Mouse (Mus musculus) right cerebral cortex, postnatal 4 days (tissue): ENCODE results near the gene Ablim2.

ENCODE experiments used
- DNase-seq: peaks from one replicate; pipeline ENCODE4 v3.0.0-alpha.2; 2022

Gene Ablim2

GRCm38 (mm10) chr5:35892363-35892762 is 134.7 kb downstream of the Ablim2 start:
- no peak for DNase-seq

DNA sequence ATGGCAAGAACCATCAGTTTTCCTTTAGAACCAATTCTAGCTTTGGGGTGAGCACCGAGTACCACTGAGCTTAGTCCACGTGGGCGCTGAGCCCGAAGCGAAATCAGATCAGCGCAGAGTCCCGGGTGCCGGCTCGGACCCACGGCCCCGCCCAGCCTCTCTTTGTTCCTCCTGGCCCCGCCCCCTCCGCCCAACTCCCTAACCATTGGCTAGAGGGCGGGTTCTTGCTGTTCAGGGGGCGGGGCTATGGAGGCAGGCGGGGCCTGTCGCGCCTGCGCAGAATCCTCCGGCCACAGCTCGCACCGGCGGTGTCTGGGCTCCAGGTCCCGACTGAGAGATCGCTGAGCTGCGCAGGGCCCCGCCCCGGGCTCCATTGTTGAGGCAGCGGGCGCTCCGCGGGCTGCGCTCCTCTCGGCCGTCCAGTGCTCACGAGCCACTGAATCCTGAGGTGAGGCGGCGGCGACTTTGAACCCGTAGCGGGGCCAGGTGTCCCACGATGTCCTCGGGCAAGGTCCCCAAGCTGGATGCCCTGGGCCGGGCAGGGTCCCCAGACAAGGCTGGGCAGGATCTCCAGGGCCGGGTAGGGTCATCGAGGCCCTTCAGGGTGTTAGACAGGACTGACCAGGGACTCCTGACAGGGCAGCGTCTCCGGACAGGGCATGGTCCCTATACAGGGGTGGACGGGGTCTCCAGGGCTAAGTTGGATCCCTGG is 135.6 kb downstream of the Ablim2 start, which contains the start of gene Afap1:
Gene Afap1, plus strand, starts transcription at position 227 of the 712 bp plus-strand sequence.
- DNase-seq: peak; percentile 100

DNA sequence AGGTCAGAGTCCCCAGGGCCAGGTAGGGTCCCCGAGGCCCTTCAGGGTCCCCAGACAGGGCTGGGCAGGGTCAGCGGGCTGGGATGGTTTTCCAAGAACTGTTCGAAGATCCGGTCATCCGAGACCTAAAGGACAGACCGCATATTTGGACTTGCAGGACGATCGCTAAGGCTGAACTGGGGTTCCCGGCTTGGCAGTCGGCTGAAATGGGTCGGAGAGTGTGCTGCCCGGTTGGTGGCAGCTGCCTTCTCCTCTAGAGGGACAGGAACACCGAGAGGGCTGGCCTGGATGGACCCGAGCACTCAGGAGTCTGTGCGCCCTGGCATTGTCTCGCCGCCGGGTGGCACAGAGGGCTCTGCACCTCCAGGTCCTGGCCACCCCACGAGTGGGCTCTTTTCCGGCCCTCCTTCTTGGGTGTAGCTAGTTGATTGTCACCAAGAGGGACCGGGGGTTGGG is 136.2 kb downstream of the Ablim2 start:
- peak; percentile 61 for DNase-seq

DNA sequence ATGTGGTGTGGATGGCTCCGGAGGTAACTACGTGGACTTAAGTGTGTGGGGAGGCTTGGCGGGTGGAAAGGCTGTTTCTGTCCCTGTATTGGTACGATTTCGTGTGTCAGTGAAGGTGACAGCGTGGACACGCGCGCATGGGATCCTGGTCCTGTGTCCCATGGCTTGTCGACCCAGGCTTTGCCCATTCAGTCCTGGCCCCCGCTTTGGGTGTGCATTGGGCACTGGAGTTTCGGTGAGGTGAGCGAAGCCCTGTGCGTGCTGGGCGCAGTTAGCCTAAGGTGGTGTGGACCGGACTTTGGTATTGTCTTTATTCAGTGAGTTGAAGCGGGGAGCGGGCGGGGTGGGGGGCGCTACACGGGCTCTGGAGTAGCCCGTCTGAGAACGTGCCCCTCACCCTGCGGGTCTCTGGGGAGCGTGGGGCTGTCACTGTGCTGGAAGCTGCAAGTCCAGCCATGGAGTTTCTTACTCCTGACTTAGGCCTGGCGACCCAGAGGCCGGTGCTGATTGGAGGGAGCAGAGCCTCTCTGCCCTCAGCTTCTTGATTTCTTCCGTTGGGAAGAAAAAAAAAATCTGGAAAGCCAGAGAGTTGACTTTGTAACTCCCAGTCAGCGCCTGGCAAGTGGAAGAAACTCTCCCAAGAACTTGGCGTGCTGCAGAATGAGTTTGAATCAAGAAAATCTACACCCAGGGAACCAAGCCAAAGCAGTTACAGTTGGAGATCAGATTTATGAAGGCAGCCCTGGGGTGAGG is 136.8 kb downstream of the Ablim2 start:
- no peak for DNase-seq

DNA sequence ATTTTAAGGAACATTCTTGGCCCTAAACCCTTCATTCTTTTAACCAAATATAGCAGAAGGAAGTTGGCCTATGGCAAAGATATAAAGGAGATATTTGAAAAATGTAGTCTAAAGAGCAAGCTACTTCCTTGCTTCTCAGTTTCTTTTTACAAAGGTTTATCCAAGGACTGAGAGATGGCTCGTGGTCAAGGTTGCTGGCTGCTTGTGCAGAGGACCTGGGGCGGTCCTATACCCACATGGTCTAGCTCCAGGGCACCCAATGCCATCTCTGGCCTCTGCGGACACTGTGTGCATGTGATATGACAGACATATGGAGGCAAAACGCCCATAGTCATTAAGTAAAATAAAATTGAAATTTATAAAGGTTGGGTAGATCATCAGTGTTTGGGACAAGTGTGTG is 138.2 kb downstream of the Ablim2 start:
- DNase-seq: no peak

GRCm38 (mm10) chr5:35896556-35896955 is 138.9 kb downstream of the Ablim2 start:
- DNase-seq: no peak

GRCm38 (mm10) chr5:35897147-35897546 is 139.5 kb downstream of the Ablim2 start:
- DNase-seq: no peak

- DNase-seq: no peak
These were observed 140.4 kb downstream of the Ablim2 start for GRCm38 (mm10) chr5:35898114-35898513.

- no peak for DNase-seq
These were observed 141.3 kb downstream of the Ablim2 start for GRCm38 (mm10) chr5:35898994-35899393.

GRCm38 (mm10) chr5:35900401-35901225 is 142.9 kb downstream of the Ablim2 start:
- no peak for DNase-seq

GRCm38 (mm10) chr5:35901226-35901809 is 143.6 kb downstream of the Ablim2 start:
- no peak for DNase-seq

DNA sequence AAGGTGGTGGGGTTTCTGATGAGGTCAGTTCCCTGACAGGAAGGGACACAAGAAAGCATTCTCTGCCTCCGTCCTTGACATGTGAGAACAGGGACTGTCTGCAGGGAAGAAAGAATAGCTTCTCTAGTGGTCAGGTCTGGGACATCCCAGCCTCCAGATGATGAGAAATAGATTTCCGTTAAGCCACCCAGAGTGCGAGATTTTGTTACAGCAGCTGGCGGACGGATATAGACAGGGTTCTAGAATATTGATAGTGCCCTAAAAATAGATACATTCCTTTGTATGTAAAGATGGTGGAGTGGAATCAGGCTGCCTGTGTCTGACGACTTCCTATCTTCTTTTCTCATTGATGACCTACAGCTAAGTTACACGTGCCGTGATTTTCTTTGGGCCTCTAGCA is 145.8 kb downstream of the Ablim2 start:
- DNase-seq: no peak

- DNase-seq: no peak
These were observed 147.6 kb downstream of the Ablim2 start for GRCm38 (mm10) chr5:35905283-35905682.

DNA sequence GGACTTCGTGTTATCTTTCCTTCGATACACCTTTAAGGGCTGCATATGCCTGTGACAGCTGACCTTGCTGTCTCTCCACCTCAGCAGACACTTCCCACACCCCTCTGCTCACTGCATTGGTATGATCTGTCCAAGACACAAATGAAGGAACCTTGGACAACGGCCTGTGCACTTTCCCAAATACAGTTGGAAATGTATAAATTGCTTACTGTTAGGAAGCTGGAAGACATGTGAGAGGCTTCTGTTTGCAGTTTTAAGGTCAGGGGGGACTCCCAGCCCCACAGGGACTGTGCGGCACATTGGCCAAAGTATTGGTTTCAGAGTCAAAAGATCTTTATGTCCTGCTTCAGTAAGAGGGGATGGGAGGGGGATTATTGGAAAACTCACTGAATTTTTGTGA is 149.4 kb downstream of the Ablim2 start:
- no peak for DNase-seq

- peak; percentile 35 for DNase-seq
These were observed 150.2 kb downstream of the Ablim2 start for GRCm38 (mm10) chr5:35907633-35908426.

DNA sequence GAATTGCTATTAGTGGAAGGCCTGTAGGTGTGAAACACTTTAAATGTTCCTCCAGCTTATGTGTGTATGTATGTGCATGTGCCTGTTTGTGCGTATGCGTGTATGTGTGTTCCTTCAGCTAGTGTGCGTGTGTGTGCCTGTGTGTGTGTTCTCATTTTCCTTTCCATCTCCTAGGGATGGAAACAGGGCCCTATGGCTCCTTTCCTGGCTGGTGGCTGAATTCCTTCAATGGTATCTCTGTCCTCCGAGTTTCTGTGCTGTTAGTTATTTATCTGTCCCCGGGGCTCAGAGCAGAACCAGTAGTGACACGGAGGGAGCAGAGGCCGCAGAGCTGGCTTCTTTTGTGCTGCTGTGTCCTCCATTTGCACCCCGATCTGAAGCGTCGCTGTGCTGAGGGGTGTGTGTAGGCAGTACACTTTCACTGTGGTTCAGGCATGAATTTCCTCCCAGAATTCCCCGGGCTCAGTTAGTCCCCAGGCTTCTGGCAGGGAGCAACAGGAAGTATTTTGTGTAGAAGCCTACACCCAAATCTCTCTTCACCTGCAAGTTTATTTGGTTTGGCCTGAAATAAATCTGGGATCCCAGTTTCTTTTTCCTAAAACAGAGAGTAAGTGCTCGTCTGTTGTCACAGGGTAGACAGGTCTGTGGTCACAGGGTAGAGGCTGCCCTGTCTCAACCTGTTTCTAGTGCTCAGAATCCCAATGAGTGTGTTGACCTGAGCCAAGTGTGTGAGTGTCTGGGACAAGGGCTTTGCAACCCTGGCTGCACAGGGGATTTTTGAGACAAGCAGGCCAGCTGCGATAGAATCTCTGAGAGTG is 151.2 kb downstream of the Ablim2 start:
- no peak for DNase-seq

DNA sequence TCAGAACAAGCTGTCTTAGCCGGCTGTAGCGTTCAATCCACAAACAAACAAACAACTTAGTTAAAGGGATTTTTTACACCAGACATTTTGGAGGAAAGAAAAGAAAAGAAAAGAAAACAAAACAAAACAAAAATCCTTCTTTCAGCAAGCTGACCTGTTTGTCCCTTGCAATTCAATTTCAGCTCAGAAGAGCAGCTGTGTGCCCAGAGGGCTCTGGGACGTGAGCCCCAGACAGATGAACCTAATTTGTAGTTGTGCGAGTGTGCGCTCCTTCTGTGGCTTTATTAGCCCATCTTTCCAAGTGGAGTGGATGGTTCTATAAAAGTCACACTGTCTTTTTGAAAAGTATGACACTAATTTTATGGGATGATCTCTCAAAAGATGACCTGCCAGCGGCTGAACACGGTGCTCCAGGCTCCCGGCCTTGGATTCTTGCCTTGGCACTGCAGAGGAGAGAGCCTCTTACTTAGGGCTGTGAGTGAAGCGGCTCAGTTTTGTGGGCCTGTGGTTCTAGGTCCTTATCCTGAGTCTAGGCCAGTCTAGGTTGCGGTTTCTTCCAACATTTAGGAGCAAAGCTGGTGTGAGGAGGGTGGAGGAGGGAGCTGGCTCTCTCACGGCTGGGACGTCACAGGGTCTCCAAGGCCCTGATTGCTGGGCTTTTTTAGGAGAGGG is 158.1 kb downstream of the Ablim2 start:
- no peak for DNase-seq

DNA sequence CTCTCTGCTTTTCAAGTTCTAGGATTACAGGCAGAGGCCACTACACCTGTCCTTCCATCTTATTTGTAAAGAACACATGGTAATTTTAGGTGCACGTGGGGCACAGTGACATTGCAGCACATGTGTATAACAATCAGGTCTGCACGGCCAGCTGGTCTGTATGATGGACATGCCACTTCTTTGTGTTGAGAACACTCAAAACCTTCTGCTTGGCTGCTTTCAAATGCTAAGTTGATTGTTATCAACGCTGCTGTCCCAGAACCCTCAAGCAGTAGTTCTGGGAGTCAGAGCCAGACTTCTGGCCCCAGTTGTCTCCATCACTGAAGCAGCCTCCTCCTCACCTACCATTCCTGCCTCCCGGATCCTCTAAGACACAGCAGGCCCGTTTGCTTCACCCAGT is 159.0 kb downstream of the Ablim2 start:
- DNase-seq: no peak

DNA sequence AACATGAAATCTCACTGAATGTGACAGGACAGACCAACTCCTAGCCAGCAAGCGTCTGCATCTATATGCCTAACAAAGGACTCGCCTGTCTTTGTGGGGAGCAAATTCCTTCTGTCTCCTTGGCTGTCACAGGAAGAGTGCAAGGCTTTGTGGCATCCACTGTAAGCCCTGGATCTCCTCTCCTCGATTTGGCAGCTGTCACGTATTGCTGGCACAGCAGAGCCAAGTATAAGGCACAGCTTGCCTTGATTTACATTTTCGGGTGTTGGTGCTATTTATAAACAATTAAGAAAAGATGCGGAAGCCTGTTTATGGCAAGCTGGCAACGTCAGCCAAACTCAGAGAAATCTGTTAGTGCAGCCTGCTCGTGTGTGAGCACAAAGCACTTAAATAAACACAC is 160.7 kb downstream of the Ablim2 start:
- DNase-seq: peak; percentile 67

DNA sequence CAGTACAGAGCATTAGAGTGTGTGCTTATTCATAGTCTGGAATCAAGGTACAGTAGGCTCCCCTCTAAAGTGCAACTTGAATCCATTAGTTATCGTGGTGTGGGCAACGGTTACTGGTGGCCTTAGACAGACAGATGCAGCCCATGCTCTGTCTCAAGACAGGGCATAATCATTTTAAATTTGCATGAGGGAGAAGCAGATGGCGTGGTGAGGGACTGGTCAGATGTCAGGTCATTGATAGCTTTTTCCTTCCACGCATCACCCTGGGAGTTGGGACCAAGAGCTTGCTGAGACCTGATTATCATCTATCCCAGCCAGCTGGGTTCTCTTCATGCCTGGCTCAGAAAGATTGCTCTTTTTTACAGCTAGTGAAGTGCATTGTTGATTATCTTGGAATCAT is 162.4 kb downstream of the Ablim2 start:
- DNase-seq: no peak

- no peak for DNase-seq
These were observed 162.9 kb downstream of the Ablim2 start for GRCm38 (mm10) chr5:35920557-35920956.
